Mouse (Mus musculus) midbrain, embryonic 16.5 days (tissue): ENCODE results near the gene Chchd5. TPM values are rescaled to one million over a fixed set of nuclear protein-coding genes. Genes with fewer than 3 reads are reported as not detected.

Source experiments
- ATAC-seq: fragments of 200-750 bp; cut with Nextera tagmentation; 2 replicates; pipeline ENCODE4 v1.8.0; 2017; ENCODE audit warnings: moderate TSS enrichment
- H3K27ac ChIP-seq: fragments of 300-500 bp; sonication (generic); 2 replicates; pipeline ENCODE4 v1.5.1; 2014; ENCODE audit warnings: mild to moderate bottlenecking, low read length, mixed read lengths
- H3K27me3 ChIP-seq: fragments of 300-500 bp; sonication (generic); 2 replicates; pipeline ENCODE4 v1.6.1; 2014; ENCODE audit warnings: low read depth, low read length, mixed read lengths; ENCODE audit not compliant: control insufficient read depth, insufficient read depth
- H3K36me3 ChIP-seq: fragments of 300-500 bp; sonication (generic); 2 replicates; pipeline ENCODE4 v1.6.1; 2014; ENCODE audit warnings: mild to moderate bottlenecking, low read length, moderate library complexity, mixed read lengths; ENCODE audit not compliant: control insufficient read depth, insufficient read depth
- H3K4me1 ChIP-seq: fragments of 300-500 bp; sonication (generic); 2 replicates; pipeline ENCODE4 v1.6.1; 2014; ENCODE audit warnings: mild to moderate bottlenecking, low read length, mixed read lengths; ENCODE audit not compliant: control insufficient read depth, insufficient read depth
- H3K4me2 ChIP-seq: fragments of 300-500 bp; sonication (generic); 2 replicates; pipeline ENCODE4 v1.6.1; 2014; ENCODE audit warnings: mild to moderate bottlenecking, low read length, mixed read lengths
- H3K4me3 ChIP-seq: fragments of 300-500 bp; sonication (generic); 2 replicates; pipeline ENCODE4 v1.5.1; 2014; ENCODE audit warnings: low read depth, mild to moderate bottlenecking, low read length, moderate library complexity, mixed read lengths
- H3K9ac ChIP-seq: fragments of 300-500 bp; sonication (generic); 2 replicates; pipeline ENCODE4 v1.6.1; 2014; ENCODE audit warnings: low read depth, low read length, mixed read lengths
- H3K9me3 ChIP-seq: fragments of 300-500 bp; sonication (generic); replicated peaks from 2 replicates; pipeline ENCODE4 v1.6.1; 2014; ENCODE audit warnings: mild to moderate bottlenecking, low read length, mixed read lengths; ENCODE audit not compliant: control insufficient read depth, poor library complexity, severe bottlenecking
- WGBS: fragments of 180-500 bp; shearing (Covaris S2); extraction: QIAGEN DNeasy Blood & Tissue Kit; methylation state at CpG from one replicate; pipeline ENCODE4 v1.1.7; 2014; 5-methylcytosine and 5-hydroxymethylcytosine counted together
- polyA plus RNA-seq: library from polyadenylated mRNA; unstranded; fragments of >200 nt; fragmentation: Nextera tagmentation; extraction: Ambion mirVana; gene quantifications from 2 replicates; pipeline ENCODE4 v1.2.1, GENCODE M21; 2015

Gene Chchd5
- polyA plus RNA-seq, 1 experiment from 2014 or later = 18.1 TPM

GRCm38 (mm10) chr2:129175636-129176035 lies 46.1 kb downstream of the Chchd5 start:
- no peak for ATAC-seq
- 65% methylated on average over 2 of the region's 2 CpGs for WGBS
- H3K9ac ChIP-seq = no peak overlapping the region
- H3K4me1 ChIP-seq = no peaks in the 10 kb centered on the region
- H3K27ac ChIP-seq = no peak overlapping the region
- H3K27me3 ChIP-seq = no peaks in the 10 kb centered on the region
- H3K36me3 ChIP-seq = no peaks in the 10 kb centered on the region
- no peak overlapping the region for H3K4me3 ChIP-seq
- H3K9me3 ChIP-seq = no peaks in the 10 kb centered on the region
- no peak overlapping the region for H3K4me2 ChIP-seq

GRCm38 (mm10) chr2:129176676-129177420 lies 47.3 kb downstream of the Chchd5 start:
- Histone ChIP-seq H3K27ac (no peak overlapping the region), H3K4me3 (no peak overlapping the region), H3K9me3 (no peaks in the 10 kb centered on the region), H3K36me3 (no peaks in the 10 kb centered on the region), H3K27me3 (no peaks in the 10 kb centered on the region), H3K9ac (no peak overlapping the region), H3K4me1 (no peaks in the 10 kb centered on the region), H3K4me2 (no peak overlapping the region)
- ATAC-seq = no peak
- 47% methylated on average over 12 of the region's 12 CpGs for WGBS

DNA sequence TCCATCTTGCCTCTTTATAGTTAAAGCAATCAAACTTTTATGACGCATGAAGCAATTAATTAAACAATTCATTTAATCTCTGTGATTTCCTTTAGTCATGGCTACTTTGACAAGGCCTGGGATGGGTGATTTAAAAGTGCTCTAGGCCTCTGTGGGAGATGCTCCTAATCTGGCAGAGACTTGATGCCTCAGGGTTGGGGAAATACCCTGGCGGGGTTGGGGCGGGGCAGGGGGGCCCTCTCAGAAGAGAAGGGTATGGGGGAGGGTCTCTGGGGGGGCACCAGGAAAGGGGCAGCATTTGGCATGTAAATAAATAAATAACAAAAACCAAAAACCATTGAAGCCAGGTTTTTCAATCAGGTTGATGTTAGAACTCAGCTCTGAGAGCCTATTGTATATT lies 48.2 kb downstream of the Chchd5 start:
- Histone ChIP-seq H3K27ac (no peak overlapping the region), H3K4me2 (no peak overlapping the region), H3K4me3 (no peak overlapping the region), H3K9me3 (no peaks in the 10 kb centered on the region), H3K9ac (no peak overlapping the region), H3K4me1 (no peaks in the 10 kb centered on the region), H3K36me3 (no peaks in the 10 kb centered on the region), H3K27me3 (no peaks in the 10 kb centered on the region)
- WGBS = 45% methylated on average over 3 of the region's 3 CpGs
- ATAC-seq = no peak

- H3K4me1 ChIP-seq = no peaks in the 10 kb centered on the region
- H3K9me3 ChIP-seq = no peaks in the 10 kb centered on the region
- H3K27ac ChIP-seq = no peak overlapping the region
- H3K4me3 ChIP-seq = no peak overlapping the region
- H3K36me3 ChIP-seq = no peaks in the 10 kb centered on the region
- ATAC-seq = no peak
- no peak overlapping the region for H3K4me2 ChIP-seq
- H3K27me3 ChIP-seq = no peaks in the 10 kb centered on the region
- WGBS = 54% methylated on average over 10 of the region's 10 CpGs
- no peak overlapping the region for H3K9ac ChIP-seq
These were observed 48.8 kb downstream of the Chchd5 start for GRCm38 (mm10) chr2:129178182-129178908.

GRCm38 (mm10) chr2:129179946-129180853 lies 50.7 kb downstream of the Chchd5 start:
- WGBS = 87% methylated on average over 8 of the region's 8 CpGs
- H3K4me1 ChIP-seq = no peaks in the 10 kb centered on the region
- H3K9ac ChIP-seq = no peak overlapping the region
- H3K4me3 ChIP-seq = no peak overlapping the region
- H3K27ac ChIP-seq = no peak overlapping the region
- no peaks in the 10 kb centered on the region for H3K9me3 ChIP-seq
- ATAC-seq = no peak
- no peaks in the 10 kb centered on the region for H3K27me3 ChIP-seq
- H3K4me2 ChIP-seq = no peak overlapping the region
- H3K36me3 ChIP-seq = no peaks in the 10 kb centered on the region

GRCm38 (mm10) chr2:129181509-129181908 lies 52.0 kb downstream of the Chchd5 start:
- WGBS = 92% methylated on average over 5 of the region's 5 CpGs
- no peak overlapping the region for H3K4me2 ChIP-seq

GRCm38 (mm10) chr2:129182412-129182811 lies 52.9 kb downstream of the Chchd5 start:
- H3K27me3 ChIP-seq = no peaks in the 10 kb centered on the region

More at GRCm38 (mm10) chr2:129181509-129181908, 52.0 kb downstream of the Chchd5 start:
- H3K9me3 ChIP-seq = no peaks in the 10 kb centered on the region
- no peaks in the 10 kb centered on the region for H3K4me1 ChIP-seq
- H3K9ac ChIP-seq = no peak overlapping the region
- H3K4me3 ChIP-seq = no peak overlapping the region
- ATAC-seq = no peak
- H3K27ac ChIP-seq = no peak overlapping the region
- H3K36me3 ChIP-seq = no peaks in the 10 kb centered on the region
- H3K27me3 ChIP-seq = no peaks in the 10 kb centered on the region

DNA sequence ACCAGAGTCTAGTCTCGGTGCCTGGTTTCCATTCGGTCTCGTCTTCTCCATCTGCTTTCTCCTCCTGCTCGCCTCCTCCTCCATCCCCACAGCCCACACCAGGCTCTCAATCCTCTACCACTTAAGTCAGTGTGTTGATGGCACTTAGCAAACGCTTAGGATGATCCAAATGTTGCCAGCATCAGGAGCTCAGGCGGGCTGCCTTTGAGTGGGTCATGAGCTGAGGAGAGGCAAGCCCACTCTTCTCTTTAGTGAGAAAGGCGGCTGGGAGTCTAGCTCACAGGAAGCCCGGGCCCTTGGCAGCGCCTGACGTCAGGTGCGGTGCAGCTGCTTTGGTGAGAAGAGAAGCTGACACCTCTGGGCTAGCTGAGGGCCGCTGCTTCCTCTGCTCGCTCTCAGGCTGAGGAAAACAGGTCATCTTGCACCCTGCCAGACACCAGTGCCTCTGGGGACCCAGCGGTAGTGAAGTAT lies 54.1 kb downstream of the Chchd5 start:
- Histone ChIP-seq H3K27me3 (no peaks in the 10 kb centered on the region), H3K36me3 (no peaks in the 10 kb centered on the region), H3K4me3 (no peak overlapping the region), H3K9ac (no peak overlapping the region), H3K4me1 (no peaks in the 10 kb centered on the region), H3K27ac (no peak overlapping the region), H3K9me3 (no peaks in the 10 kb centered on the region), H3K4me2 (no peak overlapping the region)
- WGBS = 87% methylated on average over 14 of the region's 14 CpGs
- no peak for ATAC-seq

More at GRCm38 (mm10) chr2:129182412-129182811, 52.9 kb downstream of the Chchd5 start:
- H3K9ac ChIP-seq = no peak overlapping the region
- H3K4me3 ChIP-seq = no peak overlapping the region
- ATAC-seq = no peak
- H3K9me3 ChIP-seq = no peaks in the 10 kb centered on the region
- no peak overlapping the region for H3K27ac ChIP-seq
- no peak overlapping the region for H3K4me2 ChIP-seq
- WGBS = 90% methylated on average over 1 of the region's 1 CpGs
- H3K36me3 ChIP-seq = no peaks in the 10 kb centered on the region
- H3K4me1 ChIP-seq = no peaks in the 10 kb centered on the region
